Mouse (Mus musculus) erythroblast, adult 5-6 weeks (primary cell): ENCODE results near the gene Ces3a. TPM values are rescaled to one million over a fixed set of nuclear protein-coding genes. Genes with fewer than 3 reads are reported as not detected.
"Not testable (repeated sequence)": the region's sequence is repeated elsewhere in the genome, so short reads cannot be mapped to it uniquely, and the experiment has no call there.

Experiments
- ATAC-seq: replicated peaks from 2 replicates; pipeline ENCODE4 v1.8.0; 2016; ENCODE audit warnings: moderate number of reproducible peaks, mild to moderate bottlenecking, moderate TSS enrichment, inconsistent platforms; ENCODE audit not compliant: poor library complexity, low FRiP score, severe bottlenecking
- total RNA-seq, 2 experiments: library from RNA; stranded (forward) in 1 of 2; stranded (reverse) in 1 of 2; fragments of 150-400 nt in 1 of 2; fragments of 200-764, 138-1000 nt in 1 of 2; gene quantifications; 2 replicates each; pipeline versions ENCODE4 v1.2.3 to v1.2.4; 2015 to 2017; ENCODE audit warnings: low replicate concordance in 2 of 2

Ces3a gene
- total RNA-seq, 2 experiments from 2014 or later, result not detected

DNA sequence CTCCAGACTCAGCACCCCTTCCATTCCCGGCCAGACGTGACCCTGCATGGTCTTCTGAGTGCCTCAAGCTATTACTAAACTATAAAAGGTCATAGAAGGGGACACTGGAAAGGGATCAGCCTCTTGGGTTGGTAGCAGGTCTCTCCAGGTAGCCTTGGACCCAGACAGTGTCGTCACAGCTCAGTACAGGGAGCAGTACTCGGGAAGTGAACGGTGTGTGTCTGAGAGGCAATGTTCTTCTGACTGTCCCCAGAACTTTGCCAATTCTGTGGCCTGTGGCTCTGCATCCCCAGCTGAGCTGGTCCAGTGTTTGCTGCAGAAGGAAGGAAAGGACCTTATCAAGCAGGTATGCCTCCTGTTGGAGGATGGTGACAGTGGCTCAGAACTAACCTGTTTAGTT, 39.8 kb downstream of the Ces3a start:
- ATAC-seq, result not testable (repeated sequence)

DNA sequence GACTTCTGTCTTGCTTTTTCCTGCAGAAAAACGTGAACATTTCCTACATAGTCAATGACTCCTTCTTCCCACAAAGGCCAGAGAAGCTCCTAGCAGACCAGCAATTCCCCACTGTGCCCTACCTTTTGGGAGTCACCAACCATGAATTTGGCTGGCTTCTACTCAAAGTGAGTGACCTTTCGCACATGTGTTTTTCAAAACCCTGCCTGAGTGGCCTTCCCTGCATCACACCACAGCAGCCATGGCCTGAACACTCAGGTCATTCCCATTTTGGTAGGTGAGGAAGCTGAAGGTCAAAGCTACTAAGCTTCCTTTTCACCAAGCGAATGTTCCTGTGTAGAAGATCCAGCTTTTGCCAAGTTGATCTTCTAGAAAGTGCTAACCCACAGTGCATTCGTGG, 40.2 kb downstream of the Ces3a start:
- no peak for ATAC-seq

DNA sequence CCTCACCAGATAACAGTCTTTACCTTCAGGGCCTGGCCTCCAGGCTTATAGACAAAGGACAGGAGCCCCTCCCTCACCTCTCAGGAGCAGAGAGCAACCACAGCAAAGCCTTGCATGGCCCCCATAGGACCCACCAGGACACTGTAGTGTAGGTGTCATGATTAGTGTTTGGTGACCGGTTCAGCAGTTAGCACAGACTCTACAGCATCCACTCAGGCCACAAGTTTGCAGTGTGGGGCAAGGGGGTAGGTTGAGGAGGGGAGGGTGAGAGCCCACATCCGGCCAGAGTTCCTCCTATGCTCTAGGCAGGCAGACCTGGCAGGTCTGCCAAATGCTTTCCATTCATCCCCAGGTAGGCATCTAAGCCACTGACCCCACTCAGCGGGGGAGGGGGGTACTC, 45.6 kb downstream of the Ces3a start:
- ATAC-seq, result no peak

DNA sequence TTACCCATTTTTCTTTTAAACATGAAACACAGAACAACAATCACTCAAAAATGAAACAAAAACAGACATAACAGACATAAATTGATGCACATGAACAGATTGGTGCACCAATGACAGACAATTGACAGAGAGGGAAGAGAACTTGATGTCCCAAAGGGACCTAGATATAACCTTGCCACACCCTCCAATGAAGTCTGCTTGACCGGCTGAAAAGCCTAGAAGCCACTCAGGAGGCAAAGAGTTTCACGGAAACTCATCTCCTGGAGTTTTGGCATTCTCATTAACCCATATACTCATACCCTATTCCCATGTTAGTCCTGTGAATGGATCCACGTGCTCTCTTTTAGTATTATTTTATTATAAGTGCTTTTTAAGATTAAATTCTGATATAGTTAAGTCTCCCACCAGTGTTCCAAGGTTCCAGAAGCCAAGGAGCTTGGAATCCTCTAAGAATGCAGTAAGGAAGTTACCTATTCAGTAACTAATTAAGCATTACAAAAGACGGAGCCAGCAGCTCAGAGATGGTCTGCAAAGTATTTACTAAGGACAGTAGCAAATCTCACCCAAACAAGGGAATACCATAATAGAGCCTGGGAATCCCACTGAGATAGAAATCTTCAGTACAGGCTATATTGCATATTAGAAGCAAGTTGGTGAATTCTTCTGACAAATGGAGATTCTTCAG, 53.8 kb downstream of the Ces3a start:
- ATAC-seq, result not testable (repeated sequence)

DNA sequence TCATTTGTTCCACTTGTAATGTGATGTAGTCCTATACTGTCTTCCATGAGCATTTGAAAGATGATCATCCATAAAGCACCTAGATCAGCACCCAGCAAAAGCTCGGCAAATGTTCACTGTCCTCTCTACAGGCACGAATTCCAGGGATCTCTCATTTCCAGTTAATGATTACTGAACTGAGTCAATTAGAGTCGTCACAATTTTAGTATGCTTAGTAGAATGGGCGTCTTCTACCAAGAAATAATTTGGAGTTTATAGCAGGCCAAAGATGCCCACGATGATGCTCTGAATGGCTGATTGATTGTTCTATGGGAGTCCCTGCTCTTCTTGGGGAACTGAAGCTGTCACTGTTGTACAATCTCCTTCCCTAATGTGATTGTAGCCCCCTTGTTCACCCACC, 55.3 kb downstream of the Ces3a start:
- not testable (repeated sequence) for ATAC-seq

DNA sequence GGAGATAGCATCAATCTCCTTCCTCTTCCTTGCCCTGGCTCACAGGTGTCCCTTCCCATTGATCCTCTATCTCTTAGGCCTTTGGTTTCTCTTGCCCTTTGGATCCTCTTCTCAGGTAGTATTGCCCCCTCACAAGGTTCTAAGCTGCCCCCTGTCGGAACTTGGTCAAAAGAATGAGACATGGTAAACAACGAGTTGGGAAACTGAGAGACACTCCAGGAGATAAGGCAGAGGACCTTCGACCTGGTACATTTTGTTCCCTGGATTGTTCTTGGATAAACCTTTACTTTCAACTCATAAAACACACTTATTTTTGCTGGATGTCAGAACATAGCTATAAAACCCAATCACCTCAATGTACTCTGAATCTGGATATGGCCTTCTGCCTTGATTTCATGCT, 55.8 kb downstream of the Ces3a start:
- ATAC-seq, result no peak

Other genes starting within 250 kb of the Ces3a start
- not detected in 2 replicates for gene Ces2b, start 217.0 kb upstream of the Ces3a start, total RNA-seq (2015; ENCODE audit: low replicate concordance)
- gene Ces2b, start 217.0 kb upstream of the Ces3a start, total RNA-seq (2017; ENCODE audit: low replicate concordance), result not detected in 2 replicates
- gene Ces2c, start 201.5 kb upstream of the Ces3a start, total RNA-seq (2015; ENCODE audit: low replicate concordance), result not detected in 2 replicates
- not detected in 2 replicates for gene Ces2c, start 201.5 kb upstream of the Ces3a start, total RNA-seq (2017; ENCODE audit: low replicate concordance)
- gene Ces2e, start 122.3 kb upstream of the Ces3a start, total RNA-seq (2015; ENCODE audit: low replicate concordance), result not detected in 2 replicates
- gene Ces2e, start 122.3 kb upstream of the Ces3a start, total RNA-seq (2017; ENCODE audit: low replicate concordance), result not detected in 2 replicates
- not detected in 2 replicates for gene Ces2f, start 101.2 kb upstream of the Ces3a start, total RNA-seq (2015; ENCODE audit: low replicate concordance)
- gene Ces2f, start 101.2 kb upstream of the Ces3a start, total RNA-seq (2017; ENCODE audit: low replicate concordance), result not detected in 2 replicates
- 255 and 269 TPM in 2 replicates for gene Ces2g, start 86.9 kb upstream of the Ces3a start, total RNA-seq (2015; ENCODE audit: low replicate concordance)
- gene Ces2g, start 86.9 kb upstream of the Ces3a start, total RNA-seq (2017; ENCODE audit: low replicate concordance), result 137 and 175 TPM in 2 replicates
- not detected in 2 replicates for gene Ces2h, start 47.7 kb upstream of the Ces3a start, total RNA-seq (2015; ENCODE audit: low replicate concordance)
- gene Ces2h, start 47.7 kb upstream of the Ces3a start, total RNA-seq (2017; ENCODE audit: low replicate concordance), result not detected in 2 replicates
- gene Ces3b, start 35.2 kb downstream of the Ces3a start, total RNA-seq (2015; ENCODE audit: low replicate concordance), result not detected in 2 replicates
- gene Ces3b, start 35.2 kb downstream of the Ces3a start, total RNA-seq (2017; ENCODE audit: low replicate concordance), result not detected in 2 replicates
- not detected in 2 replicates for gene Ces4a, start 83.2 kb downstream of the Ces3a start, total RNA-seq (2015; ENCODE audit: low replicate concordance)
- not detected in 2 replicates for gene Ces4a, start 83.2 kb downstream of the Ces3a start, total RNA-seq (2017; ENCODE audit: low replicate concordance)
- 28.6 and 37.6 TPM in 2 replicates for gene Cbfb, start 122.1 kb downstream of the Ces3a start, total RNA-seq (2015; ENCODE audit: low replicate concordance)
- gene Cbfb, start 122.1 kb downstream of the Ces3a start, total RNA-seq (2017; ENCODE audit: low replicate concordance), result 27.2 and 33.1 TPM in 2 replicates
- 16.9 and 22.5 TPM in 2 replicates for gene D230025D16Rik, start 176.5 kb downstream of the Ces3a start, total RNA-seq (2015; ENCODE audit: low replicate concordance)
- 20.1 and 22.6 TPM in 2 replicates for gene D230025D16Rik, start 176.5 kb downstream of the Ces3a start, total RNA-seq (2017; ENCODE audit: low replicate concordance)
- gene B3gnt9, start 206.6 kb downstream of the Ces3a start, total RNA-seq (2015; ENCODE audit: low replicate concordance), result not detected in 2 replicates
- 0.09 TPM in 1 of 2 replicates, not detected in the other for gene B3gnt9, start 206.6 kb downstream of the Ces3a start, total RNA-seq (2017; ENCODE audit: low replicate concordance)
- gene Tradd, start 216.0 kb downstream of the Ces3a start, total RNA-seq (2015; ENCODE audit: low replicate concordance), result 2.3 and 3.5 TPM in 2 replicates
- 3.6 and 5.9 TPM in 2 replicates for gene Tradd, start 216.0 kb downstream of the Ces3a start, total RNA-seq (2017; ENCODE audit: low replicate concordance)
- gene Fbxl8, start 216.0 kb downstream of the Ces3a start, total RNA-seq (2015; ENCODE audit: low replicate concordance), result 1.3 and 3.5 TPM in 2 replicates
- 0.28 and 0.94 TPM in 2 replicates for gene Fbxl8, start 216.0 kb downstream of the Ces3a start, total RNA-seq (2017; ENCODE audit: low replicate concordance)
- gene Hsf4, start 221.2 kb downstream of the Ces3a start, total RNA-seq (2015; ENCODE audit: low replicate concordance), result not detected in 2 replicates
- gene Hsf4, start 221.2 kb downstream of the Ces3a start, total RNA-seq (2017; ENCODE audit: low replicate concordance), result not detected in 2 replicates
- gene Nol3, start 227.5 kb downstream of the Ces3a start, total RNA-seq (2015; ENCODE audit: low replicate concordance), result not detected in 2 replicates
- not detected in 2 replicates for gene Nol3, start 227.5 kb downstream of the Ces3a start, total RNA-seq (2017; ENCODE audit: low replicate concordance)
- 1.0 and 3.8 TPM in 2 replicates for gene 4931428F04Rik, start 241.3 kb downstream of the Ces3a start, total RNA-seq (2015; ENCODE audit: low replicate concordance)
- 0.70 and 1.2 TPM in 2 replicates for gene 4931428F04Rik, start 241.3 kb downstream of the Ces3a start, total RNA-seq (2017; ENCODE audit: low replicate concordance)
- 0.38 and 5.9 TPM in 2 replicates for gene Exoc3l, start 247.5 kb downstream of the Ces3a start, total RNA-seq (2015; ENCODE audit: low replicate concordance)
- gene Exoc3l, start 247.5 kb downstream of the Ces3a start, total RNA-seq (2017; ENCODE audit: low replicate concordance), result 15.0 and 26.8 TPM in 2 replicates
- gene E2f4, start 249.1 kb downstream of the Ces3a start, total RNA-seq (2015; ENCODE audit: low replicate concordance), result 289 and 294 TPM in 2 replicates
- 120 and 129 TPM in 2 replicates for gene E2f4, start 249.1 kb downstream of the Ces3a start, total RNA-seq (2017; ENCODE audit: low replicate concordance)